Mouse (Mus musculus): ENCODE results near the gene Rspo4. TPM values are rescaled to one million over a fixed set of nuclear protein-coding genes. Genes with fewer than 3 reads are reported as not detected.
A peak's percentile ranks its signal among the peaks of the same experiment; 100 is the strongest.

Rspo4 gene
- total RNA-seq (2014; rRNA removed) (0.16 and 0.22 TPM in 2 replicates), polyA plus RNA-seq (2015; fragmentation: Nextera tagmentation; extraction: Ambion mirVana) (0.33 and 0.51 TPM in 2 replicates)

GRCm38 (mm10) chr2:151842648-151843226 is at the start of gene Rspo4:
Gene Rspo4, plus strand, starts transcription at chr2:151842927.
- DNase-seq (ENCODE audit: low spot score) (no peak), ATAC-seq (peak; percentile 52; the same call in 1 of the 2 replicates)
- TF ChIP-seq CTCF (IDR thresholded peaks at IDR 0.05; ENCODE audit: low read depth) = no peak
- Histone ChIP-seq H3K4me1 (ENCODE audit: insufficient read depth, low read length) (no peaks in the 10 kb centered on the region), H3K4me3 (ENCODE audit: low read length) (peak within 1 kb of the TSS; percentile 36), H3K4me2 (ENCODE audit: low read depth, low read length) (peak within 1 kb of the TSS; percentile 55), H3K9me3 (ENCODE audit: low read length) (no peaks in the 10 kb centered on the region), H3K27me3 (ENCODE audit: insufficient read depth, low read length) (peaks cover 13% of the 10 kb centered on the region; the same call in 1 of the 2 replicates), H3K27ac (no peak within 1 kb of the TSS), H3K9ac (replicated peaks; ENCODE audit: low read length) (peak within 1 kb of the TSS; percentile 24; the same call in 1 of the 2 replicates), H3K36me3 (ENCODE audit: insufficient read depth, low read length) (no peaks in the 10 kb centered on the region)
- 3% methylated on average over 45 of the region's 50 CpGs for WGBS

GRCm38 (mm10) chr2:151815586-151815985 is 27.1 kb upstream of the Rspo4 start:
- no peak for ATAC-seq
- Histone ChIP-seq H3K4me2 (ENCODE audit: low read depth, low read length) (no peak overlapping the region), H3K27ac (no peak overlapping the region), H3K36me3 (ENCODE audit: insufficient read depth, low read length) (no peaks in the 10 kb centered on the region), H3K4me3 (ENCODE audit: low read length) (no peak overlapping the region), H3K9ac (replicated peaks; ENCODE audit: low read length) (no peak overlapping the region), H3K27me3 (ENCODE audit: insufficient read depth, low read length) (no peaks in the 10 kb centered on the region), H3K9me3 (ENCODE audit: low read length) (no peaks in the 10 kb centered on the region), H3K4me1 (ENCODE audit: insufficient read depth, low read length) (no peaks in the 10 kb centered on the region)
- DNase-seq (ENCODE audit: low spot score) = no peak
- no peak for TF ChIP-seq CTCF (IDR thresholded peaks at IDR 0.05; ENCODE audit: low read depth)
- 74% methylated on average over 4 of the region's 4 CpGs for WGBS

- H3K9me3 ChIP-seq (ENCODE audit: low read length) = no peaks in the 10 kb centered on the region
- peak; percentile 72 for TF ChIP-seq CTCF (IDR thresholded peaks at IDR 0.05; ENCODE audit: low read depth)
- DNase-seq (ENCODE audit: low spot score) (peak; percentile 53), ATAC-seq (no peak)
- no peaks in the 10 kb centered on the region for H3K4me1 ChIP-seq (ENCODE audit: insufficient read depth, low read length)
- no peak overlapping the region for H3K4me2 ChIP-seq (ENCODE audit: low read depth, low read length)
- no peaks in the 10 kb centered on the region for H3K36me3 ChIP-seq (ENCODE audit: insufficient read depth, low read length)
- H3K27me3 ChIP-seq (ENCODE audit: insufficient read depth, low read length) = no peaks in the 10 kb centered on the region
- no peak overlapping the region for H3K4me3 ChIP-seq (ENCODE audit: low read length)
- no peak overlapping the region for H3K9ac ChIP-seq (replicated peaks; ENCODE audit: low read length)
- 39% methylated on average over 5 of the region's 5 CpGs for WGBS
- no peak overlapping the region for H3K27ac ChIP-seq
Measured at GRCm38 (mm10) chr2:151862257-151862810, 19.6 kb downstream of the Rspo4 start.

- H3K36me3 ChIP-seq (ENCODE audit: insufficient read depth, low read length) = no peaks in the 10 kb centered on the region
- DNase-seq (ENCODE audit: low spot score) (no peak), ATAC-seq (no peak)
- no peaks in the 10 kb centered on the region for H3K27me3 ChIP-seq (ENCODE audit: insufficient read depth, low read length)
- no peak overlapping the region for H3K4me3 ChIP-seq (ENCODE audit: low read length)
- no peaks in the 10 kb centered on the region for H3K4me1 ChIP-seq (ENCODE audit: insufficient read depth, low read length)
- H3K27ac ChIP-seq = no peak overlapping the region
- 90% methylated on average over 6 of the region's 6 CpGs for WGBS
- no peak overlapping the region for H3K9ac ChIP-seq (replicated peaks; ENCODE audit: low read length)
- TF ChIP-seq CTCF (IDR thresholded peaks at IDR 0.05; ENCODE audit: low read depth) = no peak
- H3K9me3 ChIP-seq (ENCODE audit: low read length) = no peaks in the 10 kb centered on the region
- H3K4me2 ChIP-seq (ENCODE audit: low read depth, low read length) = no peak overlapping the region
Measured at GRCm38 (mm10) chr2:151864941-151865340, 22.2 kb downstream of the Rspo4 start.

- 39% methylated on average over 4 of the region's 4 CpGs for WGBS
- Histone ChIP-seq H3K9me3 (ENCODE audit: low read length) (no peaks in the 10 kb centered on the region), H3K36me3 (ENCODE audit: insufficient read depth, low read length) (no peaks in the 10 kb centered on the region), H3K27ac (no peak overlapping the region), H3K4me2 (ENCODE audit: low read depth, low read length) (no peak overlapping the region), H3K27me3 (ENCODE audit: insufficient read depth, low read length) (no peaks in the 10 kb centered on the region), H3K4me3 (ENCODE audit: low read length) (no peak overlapping the region), H3K9ac (replicated peaks; ENCODE audit: low read length) (no peak overlapping the region), H3K4me1 (ENCODE audit: insufficient read depth, low read length) (no peaks in the 10 kb centered on the region)
- DNase-seq (ENCODE audit: low spot score) (peak; percentile 63), ATAC-seq (peak; percentile 66)
- peak; percentile 78 for TF ChIP-seq CTCF (IDR thresholded peaks at IDR 0.05; ENCODE audit: low read depth)
Measured at GRCm38 (mm10) chr2:151866487-151866886, 23.8 kb downstream of the Rspo4 start.

- WGBS = 84% methylated on average over 8 of the region's 8 CpGs
- Histone ChIP-seq H3K27ac (no peak overlapping the region), H3K4me3 (ENCODE audit: low read length) (no peak overlapping the region), H3K27me3 (ENCODE audit: insufficient read depth, low read length) (no peaks in the 10 kb centered on the region), H3K36me3 (ENCODE audit: insufficient read depth, low read length) (no peaks in the 10 kb centered on the region), H3K4me1 (ENCODE audit: insufficient read depth, low read length) (no peaks in the 10 kb centered on the region), H3K9ac (replicated peaks; ENCODE audit: low read length) (no peak overlapping the region), H3K4me2 (ENCODE audit: low read depth, low read length) (no peak overlapping the region), H3K9me3 (ENCODE audit: low read length) (no peaks in the 10 kb centered on the region)
- DNase-seq (ENCODE audit: low spot score) = no peak
- no peak for TF ChIP-seq CTCF (IDR thresholded peaks at IDR 0.05; ENCODE audit: low read depth)
- ATAC-seq = no peak
Measured at GRCm38 (mm10) chr2:151868196-151868595, 25.5 kb downstream of the Rspo4 start.

- no peaks in the 10 kb centered on the region for H3K36me3 ChIP-seq (ENCODE audit: insufficient read depth, low read length)
- peak; percentile 53 for TF ChIP-seq CTCF (IDR thresholded peaks at IDR 0.05; ENCODE audit: low read depth)
Measured at GRCm38 (mm10) chr2:151874551-151874950, 31.8 kb downstream of the Rspo4 start.

More at GRCm38 (mm10) chr2:151874551-151874950, 31.8 kb downstream of the Rspo4 start:
- no peaks in the 10 kb centered on the region for H3K4me1 ChIP-seq (ENCODE audit: insufficient read depth, low read length)
- DNase-seq (ENCODE audit: low spot score) = peak; percentile 57
- no peak overlapping the region for H3K4me3 ChIP-seq (ENCODE audit: low read length)
- no peak overlapping the region for H3K9ac ChIP-seq (replicated peaks; ENCODE audit: low read length)
- no peaks in the 10 kb centered on the region for H3K9me3 ChIP-seq (ENCODE audit: low read length)
- no peaks in the 10 kb centered on the region for H3K27me3 ChIP-seq (ENCODE audit: insufficient read depth, low read length)
- no peak overlapping the region for H3K4me2 ChIP-seq (ENCODE audit: low read depth, low read length)
- no peak overlapping the region for H3K27ac ChIP-seq
- ATAC-seq = no peak
